Mouse (Mus musculus) liver, embryonic 14.5 days (tissue): ENCODE measurements at regions not wholly inside any gene's neighbourhood (a gene's known extent, or its start where the extent isn't known, plus 50 kb on each side); places are given as distances from the start of the nearest gene placed in this dataset.

Experiments used
- CTCF ChIP-seq: IDR thresholded peaks from 2 replicates; pipeline ENCODE4 v1.5.1; 2016; ENCODE audit warnings: antibody characterized with exemption, low read depth, control low read depth
- EP300 ChIP-seq: IDR thresholded peaks from 2 replicates; pipeline ENCODE4 v1.6.1; 2016; ENCODE audit warnings: antibody characterized with exemption, low read depth

DNA sequence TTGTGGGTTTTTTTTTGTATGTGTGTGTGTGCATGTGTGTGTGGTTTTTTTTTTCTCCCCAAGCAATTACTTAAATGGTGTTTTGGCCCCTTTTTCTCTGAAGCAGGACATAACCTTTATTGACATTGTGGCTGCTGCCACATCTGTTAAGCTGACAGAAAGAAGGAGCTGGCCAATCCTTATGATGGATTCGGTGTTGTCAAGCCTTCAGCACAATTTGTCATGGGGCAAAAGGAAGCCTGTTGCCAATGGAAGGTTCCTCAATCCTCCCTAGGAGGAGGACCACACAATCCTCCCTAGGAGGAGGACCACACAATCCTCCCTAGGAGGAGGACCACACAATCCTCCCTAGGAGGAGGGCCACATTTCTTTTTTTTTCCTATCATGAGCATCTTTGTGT, 371.0 kb downstream of the Nuf2 start:
- TF ChIP-seq EP300 (no peak), CTCF (no peak)
